Mouse (Mus musculus) limb, embryonic 11.5 days (tissue): ENCODE measurements around the gene 1700016H13Rik. TPM values are rescaled to one million over a fixed set of nuclear protein-coding genes. Genes with fewer than 3 reads are reported as not detected.

Experiments
- ATAC-seq: fragments of 200-750 bp; cut with Nextera tagmentation; 2 replicates; pipeline ENCODE4 v1.8.0; 2017; ENCODE audit warnings: low read depth; ENCODE audit not compliant: insufficient number of reproducible peaks, low FRiP score, low TSS enrichment
- DNase-seq: peaks from one replicate; pipeline ENCODE4 v3.0.0-alpha.2; 2015; ENCODE audit warnings: low spot score
- H3K27ac ChIP-seq: fragments of 300-500 bp; sonication (generic); replicated peaks from 2 replicates; pipeline ENCODE4 v1.5.1; 2014; ENCODE audit warnings: low read depth, mild to moderate bottlenecking, low read length
- H3K27me3 ChIP-seq: fragments of 300-500 bp; sonication (generic); 2 replicates; pipeline ENCODE4 v1.6.1; 2014; ENCODE audit warnings: mild to moderate bottlenecking, low read length, mixed read lengths; ENCODE audit not compliant: control insufficient read depth, insufficient read depth
- H3K36me3 ChIP-seq: fragments of 300-500 bp; sonication (generic); 2 replicates; pipeline ENCODE4 v1.6.1; 2014; ENCODE audit warnings: mild to moderate bottlenecking, low read length, moderate library complexity, mixed read lengths; ENCODE audit not compliant: control insufficient read depth, insufficient read depth
- H3K4me1 ChIP-seq: fragments of 300-500 bp; sonication (generic); 2 replicates; pipeline ENCODE4 v1.6.1; 2014; ENCODE audit warnings: low read length, mixed read lengths; ENCODE audit not compliant: control insufficient read depth, insufficient read depth
- H3K4me2 ChIP-seq: fragments of 300-500 bp; sonication (generic); 2 replicates; pipeline ENCODE4 v1.6.1; 2014; ENCODE audit warnings: low read depth, mild to moderate bottlenecking, moderate library complexity; ENCODE audit not compliant: severe bottlenecking
- H3K4me3 ChIP-seq: fragments of 300-500 bp; sonication (generic); 2 replicates; pipeline ENCODE4 v1.5.1; 2014; ENCODE audit warnings: low read depth, low read length
- H3K9ac ChIP-seq: fragments of 300-500 bp; sonication (generic); 2 replicates; pipeline ENCODE4 v1.6.1; 2014; ENCODE audit warnings: mild to moderate bottlenecking, low read length
- H3K9me3 ChIP-seq: fragments of 300-500 bp; sonication (generic); 2 replicates; pipeline ENCODE4 v1.6.1; 2016; ENCODE audit warnings: low read length; ENCODE audit not compliant: control insufficient read depth
- WGBS: fragments of 180-500 bp; shearing (Covaris S2); extraction: QIAGEN DNeasy Blood & Tissue Kit; methylation state at CpG from one replicate; pipeline ENCODE4 v1.1.7; 2014; 5-methylcytosine and 5-hydroxymethylcytosine counted together
- polyA plus RNA-seq: library from polyadenylated mRNA; unstranded; fragments of >200 nt; fragmentation: Nextera tagmentation; extraction: Ambion mirVana; gene quantifications from 2 replicates; pipeline ENCODE4 v1.2.1, GENCODE M21; 2014

The 1700016H13Rik gene
- polyA plus RNA-seq, 1 experiment from 2014 or later = 0.17 TPM

- WGBS = 67% methylated on average over 17 of the region's 17 CpGs
- H3K9me3 ChIP-seq = no peaks in the 10 kb centered on the region
- no peak within 1 kb of the TSS for H3K4me2 ChIP-seq
- no peak within 1 kb of the TSS for H3K27ac ChIP-seq
- no peaks in the 10 kb centered on the region for H3K4me1 ChIP-seq
- no peaks in the 10 kb centered on the region for H3K36me3 ChIP-seq
- ATAC-seq = no peak
- DNase-seq = no peak
- no peak within 1 kb of the TSS for H3K9ac ChIP-seq
- no peak within 1 kb of the TSS for H3K4me3 ChIP-seq
- no peaks in the 10 kb centered on the region for H3K27me3 ChIP-seq
Measured at GRCm38 (mm10) chr5:103629111-103629764, 26.6 kb downstream of the 1700016H13Rik start, which contains the start of gene Slc10a6. TSS of gene Slc10a6 (minus strand) at chr5:103629403.

DNA sequence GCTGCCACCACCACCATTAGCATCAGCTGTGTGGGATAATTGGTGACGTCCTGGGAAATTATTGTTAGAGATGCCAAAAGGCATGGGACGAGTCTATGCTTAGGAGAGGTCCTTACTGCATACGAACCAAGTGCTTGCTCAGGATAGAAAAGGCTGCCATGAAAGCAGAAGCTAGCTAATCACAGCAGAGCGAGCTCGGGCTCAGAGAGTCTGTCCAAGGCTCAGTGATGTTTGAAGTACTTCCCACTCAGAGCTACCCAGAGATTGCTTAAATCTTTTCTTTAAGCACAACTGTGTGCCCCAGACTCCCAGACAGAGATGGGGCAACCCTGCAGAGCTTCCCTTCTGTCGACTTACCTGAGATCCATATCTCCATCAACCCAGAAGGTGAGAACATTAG, 27.3 kb downstream of the 1700016H13Rik start:
- no peak overlapping the region for H3K27ac ChIP-seq
- H3K36me3 ChIP-seq = no peaks in the 10 kb centered on the region
- WGBS = 81% methylated on average over 6 of the region's 6 CpGs
- H3K27me3 ChIP-seq = no peaks in the 10 kb centered on the region
- no peak for ATAC-seq
- H3K4me1 ChIP-seq = no peaks in the 10 kb centered on the region
- H3K4me3 ChIP-seq = no peak overlapping the region
- no peak for DNase-seq
- H3K9ac ChIP-seq = no peak overlapping the region
- no peaks in the 10 kb centered on the region for H3K9me3 ChIP-seq
- no peak overlapping the region for H3K4me2 ChIP-seq

DNA sequence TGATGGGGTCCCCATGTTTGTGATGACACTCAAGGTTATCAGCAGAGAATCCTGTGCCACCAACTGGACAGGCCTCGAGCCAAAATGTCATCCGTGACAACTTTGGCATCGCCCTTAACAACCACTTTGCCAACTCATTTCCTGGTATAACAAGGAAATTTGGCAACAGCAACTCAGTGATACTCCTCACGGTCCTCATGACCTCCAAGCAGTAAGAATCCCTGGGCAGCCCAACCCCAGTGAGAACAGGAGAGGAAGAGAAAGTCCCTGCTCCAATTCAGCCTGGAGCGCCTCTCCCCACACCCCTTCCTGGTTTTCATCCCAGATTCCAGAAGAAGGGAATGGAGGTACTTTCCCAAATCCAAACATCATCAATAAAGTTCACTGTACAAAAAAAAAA, 31.0 kb downstream of the 1700016H13Rik start:
- Histone ChIP-seq H3K27ac (no peak overlapping the region), H3K27me3 (no peaks in the 10 kb centered on the region), H3K4me2 (no peak overlapping the region), H3K9me3 (no peaks in the 10 kb centered on the region), H3K36me3 (no peaks in the 10 kb centered on the region), H3K9ac (no peak overlapping the region), H3K4me3 (no peak overlapping the region), H3K4me1 (no peaks in the 10 kb centered on the region)
- WGBS = 91% methylated on average over 5 of the region's 5 CpGs
- DNase-seq (no peak), ATAC-seq (no peak)

DNA sequence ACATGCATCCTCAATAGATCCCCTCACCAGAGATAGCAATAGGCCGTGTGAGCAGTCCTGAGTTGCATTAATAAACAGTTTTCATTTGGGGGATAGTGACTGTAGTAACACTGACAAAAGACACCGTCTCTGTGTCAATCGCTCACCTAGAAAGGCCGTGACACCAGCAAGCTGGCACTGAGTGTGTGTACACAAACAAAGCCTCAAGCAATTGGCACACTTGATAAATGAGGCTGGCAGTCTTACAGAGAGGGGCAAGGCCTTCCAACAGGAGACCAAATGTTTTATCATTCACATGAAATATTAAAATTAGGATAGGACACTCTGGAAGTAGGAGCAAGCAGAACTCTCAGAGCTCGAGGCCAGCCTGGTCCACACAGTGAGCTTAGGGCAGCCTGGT, 33.5 kb downstream of the 1700016H13Rik start:
- Histone ChIP-seq H3K9me3 (no peaks in the 10 kb centered on the region), H3K4me3 (no peak overlapping the region), H3K27ac (no peak overlapping the region), H3K4me1 (no peaks in the 10 kb centered on the region), H3K36me3 (no peaks in the 10 kb centered on the region), H3K4me2 (no peak overlapping the region), H3K27me3 (no peaks in the 10 kb centered on the region), H3K9ac (no peak overlapping the region)
- DNase-seq (no peak), ATAC-seq (no peak)
- WGBS = 88% methylated on average over 5 of the region's 5 CpGs

- Histone ChIP-seq H3K27ac (no peak overlapping the region), H3K4me2 (no peak overlapping the region), H3K9ac (no peak overlapping the region), H3K9me3 (no peaks in the 10 kb centered on the region), H3K27me3 (no peaks in the 10 kb centered on the region), H3K4me1 (no peaks in the 10 kb centered on the region), H3K4me3 (no peak overlapping the region), H3K36me3 (no peaks in the 10 kb centered on the region)
- DNase-seq (no peak), ATAC-seq (no peak)
- 81% methylated on average over 12 of the region's 12 CpGs for WGBS
Measured at GRCm38 (mm10) chr5:103620301-103620973, 35.4 kb downstream of the 1700016H13Rik start.

GRCm38 (mm10) chr5:103617191-103617590, 38.6 kb downstream of the 1700016H13Rik start:
- Histone ChIP-seq H3K27ac (no peak overlapping the region), H3K4me1 (no peaks in the 10 kb centered on the region), H3K9me3 (no peaks in the 10 kb centered on the region), H3K9ac (no peak overlapping the region), H3K27me3 (no peaks in the 10 kb centered on the region), H3K4me3 (no peak overlapping the region), H3K36me3 (no peaks in the 10 kb centered on the region), H3K4me2 (no peak overlapping the region)
- no peak for ATAC-seq
- DNase-seq = no peak
- 78% methylated on average over 9 of the region's 9 CpGs for WGBS

DNA sequence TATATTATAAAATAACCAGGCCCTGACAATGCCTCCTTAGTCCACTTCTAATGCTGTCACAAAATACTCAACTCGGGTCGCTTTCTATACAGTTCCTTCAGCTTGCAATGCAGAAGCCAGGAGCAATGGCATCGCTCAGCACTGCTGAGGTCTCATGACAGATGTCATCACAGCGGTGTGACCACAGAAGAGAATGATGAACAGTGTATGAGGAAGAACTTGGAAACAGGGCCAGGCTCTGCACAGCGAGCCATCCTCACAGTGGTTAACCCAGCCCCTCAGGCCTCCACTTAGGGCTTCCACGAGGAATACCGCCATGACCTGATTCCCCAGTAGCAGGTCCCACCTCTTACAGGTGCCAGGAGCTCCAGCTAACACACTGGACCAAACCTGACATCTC, 41.5 kb downstream of the 1700016H13Rik start:
- ATAC-seq = no peak
- no peak overlapping the region for H3K4me2 ChIP-seq
- H3K27me3 ChIP-seq = no peaks in the 10 kb centered on the region
- H3K9ac ChIP-seq = no peak overlapping the region
- H3K4me1 ChIP-seq = no peaks in the 10 kb centered on the region
- no peaks in the 10 kb centered on the region for H3K36me3 ChIP-seq
- DNase-seq = no peak
- H3K27ac ChIP-seq = no peak overlapping the region
- no peaks in the 10 kb centered on the region for H3K9me3 ChIP-seq
- WGBS = 92% methylated on average over 7 of the region's 7 CpGs
- H3K4me3 ChIP-seq = no peak overlapping the region

DNA sequence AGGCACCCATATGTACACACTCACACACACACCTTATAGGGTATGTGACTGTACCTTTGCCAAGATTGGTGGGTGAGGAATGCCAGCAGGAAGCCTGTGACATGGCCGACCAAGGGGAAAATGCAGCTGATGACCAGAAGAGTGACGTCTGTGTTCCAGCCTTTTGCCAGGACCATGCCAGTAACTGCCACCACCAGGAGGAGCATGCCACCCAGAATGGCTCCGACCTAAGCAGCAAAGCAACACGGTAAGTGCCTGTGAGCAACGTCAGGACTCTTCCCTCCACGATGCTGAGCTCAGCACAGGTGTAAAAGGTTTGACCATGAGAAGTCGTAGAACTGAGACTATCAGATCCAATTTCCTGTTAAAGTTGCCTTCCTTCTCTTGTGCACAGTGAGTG, 43.5 kb downstream of the 1700016H13Rik start:
- Histone ChIP-seq H3K36me3 (no peaks in the 10 kb centered on the region), H3K9me3 (no peaks in the 10 kb centered on the region), H3K27me3 (no peaks in the 10 kb centered on the region), H3K4me3 (no peak overlapping the region), H3K4me2 (no peak overlapping the region), H3K4me1 (no peaks in the 10 kb centered on the region), H3K27ac (no peak overlapping the region), H3K9ac (no peak overlapping the region)
- 83% methylated on average over 7 of the region's 7 CpGs for WGBS
- DNase-seq (no peak), ATAC-seq (no peak)
